Mouse (Mus musculus) limb, embryonic 10.5 days (tissue): ENCODE data around the gene Mmp15. TPM values are rescaled to one million over a fixed set of nuclear protein-coding genes. Genes with fewer than 3 reads are reported as not detected.

Experiments used
- DNase-seq: peaks from one replicate; pipeline ENCODE4 v3.0.0-alpha.2; 2017; ENCODE audit warnings: low spot score
- H3K27ac ChIP-seq: fragments of 300-500 bp; sonication (generic); 2 replicates; pipeline ENCODE4 v1.5.1; 2016; ENCODE audit warnings: mild to moderate bottlenecking
- H3K27me3 ChIP-seq: fragments of 300-500 bp; sonication (generic); 2 replicates; pipeline ENCODE4 v1.6.1; 2016; ENCODE audit warnings: low read depth, mild to moderate bottlenecking; ENCODE audit not compliant: poor library complexity, severe bottlenecking
- H3K36me3 ChIP-seq: fragments of 300-500 bp; sonication (generic); 2 replicates; pipeline ENCODE4 v1.6.1; 2016; ENCODE audit warnings: mild to moderate bottlenecking, moderate library complexity
- H3K4me1 ChIP-seq: fragments of 300-500 bp; sonication (generic); 2 replicates; pipeline ENCODE4 v1.6.1; 2016
- H3K4me3 ChIP-seq: fragments of 300-500 bp; sonication (generic); 2 replicates; pipeline ENCODE4 v1.5.1; 2016; ENCODE audit warnings: mild to moderate bottlenecking, moderate library complexity
- H3K9me3 ChIP-seq: fragments of 300-500 bp; sonication (generic); replicated peaks from 2 replicates; pipeline ENCODE4 v1.6.1; 2016; ENCODE audit warnings: mild to moderate bottlenecking
- WGBS: fragments of 180-500 bp; shearing (Covaris S2); methylation state at CpG from one replicate; pipeline ENCODE4 v1.1.7; 2016; 5-methylcytosine and 5-hydroxymethylcytosine counted together
- polyA plus RNA-seq: library from polyadenylated mRNA; unstranded; fragments of >200 nt; fragmentation: Nextera tagmentation; extraction: Ambion mirVana; gene quantifications from 2 replicates; pipeline ENCODE4 v1.2.1, GENCODE M21; 2016

Mmp15 gene
- polyA plus RNA-seq, 1 experiment from 2014 or later: 10.3 TPM

DNA sequence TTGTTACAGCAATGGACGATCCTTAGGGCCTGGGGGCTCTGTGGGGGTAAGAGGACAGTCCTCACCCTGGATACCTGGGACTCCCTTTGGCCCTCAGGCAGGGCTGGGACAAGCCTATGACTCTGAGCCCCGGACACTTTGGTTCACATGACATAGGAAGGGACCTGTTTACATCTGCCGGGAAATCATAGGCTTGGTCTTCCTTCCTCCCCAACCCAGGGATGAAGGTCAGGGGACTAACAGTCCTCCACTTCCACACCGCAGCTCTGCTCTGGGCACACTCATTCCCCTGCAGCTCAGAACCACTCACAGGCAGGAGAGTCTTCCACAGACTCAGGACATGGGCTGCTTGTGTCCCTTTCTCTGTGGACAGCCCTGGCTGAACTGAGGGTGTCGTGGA lies 25.2 kb upstream of the Mmp15 start:
- H3K4me1 ChIP-seq: peaks cover 35% of the 10 kb centered on the region

DNA sequence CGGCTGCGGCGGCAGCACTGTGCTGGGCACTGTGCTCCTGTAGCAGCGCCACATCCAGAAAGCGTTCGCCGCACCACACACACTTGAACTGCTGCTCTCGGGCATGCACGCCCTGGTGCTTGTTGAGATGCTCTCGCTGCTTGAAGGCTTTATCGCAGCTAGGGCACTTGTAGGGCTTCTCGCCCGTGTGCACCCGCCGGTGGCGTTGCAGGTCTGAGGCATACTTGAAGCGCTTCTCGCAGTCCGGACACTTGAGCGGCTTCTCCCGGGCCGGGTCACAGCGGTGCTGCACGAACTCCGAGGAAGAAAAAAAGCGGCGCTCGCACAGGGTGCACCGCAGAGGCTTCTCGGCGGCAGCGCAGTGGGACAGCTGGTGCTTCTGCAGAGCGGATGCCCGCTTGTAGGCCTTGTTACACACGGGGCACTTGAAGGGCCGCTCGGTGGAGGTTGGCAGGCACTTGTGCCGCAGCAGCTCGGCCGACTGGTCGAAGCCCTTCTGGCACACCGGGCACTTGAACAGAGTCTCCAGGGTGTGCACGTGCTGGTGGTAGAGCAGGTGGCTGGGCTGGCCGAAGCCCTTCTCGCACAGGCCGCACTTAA lies 24.1 kb upstream of the Mmp15 start:
- DNase-seq: no peak
- WGBS: 83% methylated on average over 46 of the region's 46 CpGs
- Histone ChIP-seq H3K4me1 (peaks cover 38% of the 10 kb centered on the region), H3K4me3 (no peak overlapping the region), H3K27me3 (no peaks in the 10 kb centered on the region), H3K27ac (no peak overlapping the region), H3K9me3 (no peaks in the 10 kb centered on the region), H3K36me3 (peaks cover 63% of the 10 kb centered on the region)

More for the DNA sequence above, 25.2 kb upstream of the Mmp15 start:
- no peaks in the 10 kb centered on the region for H3K27me3 ChIP-seq
- H3K4me3 ChIP-seq: no peak overlapping the region
- 95% methylated on average over 5 of the region's 5 CpGs for WGBS
- no peaks in the 10 kb centered on the region for H3K9me3 ChIP-seq
- peaks cover 63% of the 10 kb centered on the region for H3K36me3 ChIP-seq
- no peak for DNase-seq
- no peak overlapping the region for H3K27ac ChIP-seq

DNA sequence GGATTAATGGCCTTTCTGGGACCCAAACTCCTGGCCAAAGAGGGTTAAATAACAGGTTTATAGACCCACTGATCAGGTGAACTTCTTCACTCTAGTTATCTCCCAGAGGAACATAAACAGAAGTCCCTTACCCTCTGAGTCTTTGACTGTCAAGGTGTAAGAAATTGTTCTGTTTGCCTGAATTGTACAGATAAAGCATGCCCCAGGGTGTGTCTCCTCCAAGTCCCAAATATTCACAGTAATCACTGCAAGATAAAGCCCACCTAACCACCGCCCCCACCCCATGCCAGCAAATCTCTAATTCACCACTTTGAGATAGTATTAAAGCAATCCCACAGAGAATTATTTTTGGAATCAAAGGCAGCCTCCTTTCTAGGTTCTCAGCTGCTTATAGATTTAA lies 21.7 kb upstream of the Mmp15 start:
- no peak overlapping the region for H3K27ac ChIP-seq
- no peaks in the 10 kb centered on the region for H3K9me3 ChIP-seq
- H3K4me3 ChIP-seq: peak overlapping the region; percentile 90
- peaks cover 38% of the 10 kb centered on the region for H3K4me1 ChIP-seq
- WGBS: 88% methylated on average over 1 of the region's 1 CpGs
- peaks cover 64% of the 10 kb centered on the region for H3K36me3 ChIP-seq
- H3K27me3 ChIP-seq: no peaks in the 10 kb centered on the region
- DNase-seq: no peak

DNA sequence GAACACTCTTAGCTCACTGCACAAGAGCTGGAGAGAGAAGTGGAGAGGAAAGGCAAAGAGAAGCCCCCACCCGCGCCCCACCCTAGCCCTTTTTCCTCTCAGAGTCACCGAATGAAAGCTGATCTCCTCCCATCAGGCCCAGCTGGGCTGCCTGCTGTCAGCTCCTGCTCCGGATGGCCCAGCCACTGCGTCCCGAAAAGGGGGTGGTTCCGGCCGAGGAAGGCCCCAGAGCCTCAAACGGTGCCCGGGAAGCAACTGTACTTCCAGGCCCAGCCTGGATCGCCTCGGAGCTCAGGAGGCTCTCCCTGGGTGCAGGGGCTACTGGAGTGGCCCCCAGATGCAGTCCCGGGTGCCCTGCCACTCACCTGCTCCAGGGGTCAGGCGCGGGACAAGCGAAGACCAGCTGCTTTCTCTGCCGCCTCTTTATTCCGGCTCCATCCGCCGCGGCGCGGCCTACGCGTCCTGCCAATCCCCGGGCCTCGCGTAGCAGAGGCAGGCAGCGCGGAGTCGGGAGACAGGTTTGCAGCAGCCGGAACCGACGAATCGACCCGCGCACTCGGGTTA lies 20.8 kb upstream of the Mmp15 start:
- Histone ChIP-seq H3K27ac (peak overlapping the region; percentile 97), H3K9me3 (no peaks in the 10 kb centered on the region), H3K36me3 (peaks cover 55% of the 10 kb centered on the region), H3K4me1 (peaks cover 38% of the 10 kb centered on the region), H3K27me3 (no peaks in the 10 kb centered on the region), H3K4me3 (peak overlapping the region; percentile 90)
- WGBS: under 1% methylated on average over 38 of the region's 38 CpGs
- DNase-seq: peak; percentile 89

DNA sequence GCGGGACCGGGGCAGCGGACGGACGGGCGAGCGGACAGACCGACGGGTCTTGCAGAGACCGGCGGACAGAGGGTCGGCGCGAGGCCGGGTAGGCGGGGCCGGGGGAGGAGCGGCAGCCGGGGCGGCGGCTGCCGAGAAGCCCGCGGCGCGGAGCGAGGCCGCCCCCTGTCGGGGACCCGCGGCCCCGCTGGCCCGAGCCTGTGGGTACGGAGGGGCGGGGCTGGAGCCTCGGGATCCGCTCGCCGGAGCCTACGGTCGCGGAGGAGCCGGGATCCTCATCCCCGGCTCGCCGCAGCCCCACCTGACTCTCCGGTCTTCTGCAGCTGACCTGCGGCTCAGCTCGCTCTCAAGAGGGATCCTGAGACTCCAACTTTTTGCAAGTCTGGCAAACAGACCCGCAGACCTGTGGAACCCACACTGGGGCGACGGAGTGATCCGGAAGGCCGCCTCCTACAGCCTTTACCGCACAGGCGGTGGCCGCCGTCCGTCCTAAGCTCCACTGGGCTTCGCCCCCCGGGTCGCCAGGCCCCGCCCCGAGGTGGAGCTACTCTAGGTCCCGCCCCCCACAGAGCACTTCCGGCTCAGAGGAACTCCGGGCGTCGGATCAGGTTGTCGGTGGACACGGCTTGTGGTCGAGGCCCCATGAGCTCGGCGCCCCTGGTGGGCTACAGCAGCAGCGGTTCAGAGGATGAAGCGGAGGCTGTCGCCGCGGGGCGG lies 20.2 kb upstream of the Mmp15 start, which contains the start of the genes Zfp319 and Usb1:
Zfp319 (minus strand) TSS at position 231 of the 717 bp plus-strand sequence.
Usb1 (plus strand) TSS at position 565 of the 717 bp plus-strand sequence.
- H3K9me3 ChIP-seq: no peaks in the 10 kb centered on the region
- WGBS: under 1% methylated on average over 79 of the region's 80 CpGs
- H3K36me3 ChIP-seq: peaks cover 49% of the 10 kb centered on the region
- DNase-seq: peak; percentile 97
- H3K27me3 ChIP-seq: no peaks in the 10 kb centered on the region
- peak within 1 kb of the TSS; percentile 90 for H3K4me3 ChIP-seq
- H3K4me1 ChIP-seq: peaks cover 35% of the 10 kb centered on the region
- peak within 1 kb of the TSS; percentile 97 for H3K27ac ChIP-seq

DNA sequence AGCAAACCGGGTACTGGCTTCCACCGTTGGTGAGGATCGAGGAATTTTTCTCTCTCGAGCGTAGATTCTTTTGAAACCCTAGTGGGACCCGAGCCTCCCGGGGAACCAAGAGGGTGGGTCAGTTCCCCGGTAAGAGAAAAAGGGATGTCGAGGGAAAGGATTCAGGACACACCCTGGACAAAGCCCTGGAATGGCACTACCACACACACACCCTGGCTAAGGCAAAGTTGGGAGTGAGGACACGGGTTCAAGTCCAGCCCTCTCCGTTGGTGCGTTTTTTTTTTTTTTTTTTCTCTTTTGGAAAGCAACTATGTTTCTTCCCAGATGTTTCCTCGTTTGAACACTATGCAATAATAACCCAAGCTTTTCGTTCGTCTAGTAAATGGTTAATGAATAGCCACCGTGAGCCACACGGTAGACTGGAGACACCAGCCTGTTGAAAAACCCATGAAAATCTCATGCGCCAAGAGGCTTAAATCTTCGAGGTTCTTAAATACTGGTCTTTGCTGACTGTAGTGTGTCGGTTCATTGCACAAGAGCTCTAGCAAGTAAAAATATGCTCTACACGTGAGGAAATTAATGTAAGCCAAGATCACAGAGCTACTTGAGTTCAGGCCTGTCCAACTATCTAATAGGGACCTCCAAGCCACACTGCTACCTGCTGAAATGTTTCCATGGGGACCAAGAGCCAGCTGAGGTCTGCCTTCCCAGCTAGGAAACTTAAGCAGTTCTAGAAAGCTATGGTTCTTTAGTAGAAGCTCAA lies 19.4 kb upstream of the Mmp15 start:
- 33% methylated on average over 21 of the region's 21 CpGs for WGBS
- H3K4me3 ChIP-seq: peak overlapping the region; percentile 90
- DNase-seq: no peak
- H3K27ac ChIP-seq: peak overlapping the region; percentile 97
- H3K9me3 ChIP-seq: no peaks in the 10 kb centered on the region
- H3K4me1 ChIP-seq: peaks cover 31% of the 10 kb centered on the region
- H3K36me3 ChIP-seq: peaks cover 44% of the 10 kb centered on the region
- H3K27me3 ChIP-seq: no peaks in the 10 kb centered on the region

DNA sequence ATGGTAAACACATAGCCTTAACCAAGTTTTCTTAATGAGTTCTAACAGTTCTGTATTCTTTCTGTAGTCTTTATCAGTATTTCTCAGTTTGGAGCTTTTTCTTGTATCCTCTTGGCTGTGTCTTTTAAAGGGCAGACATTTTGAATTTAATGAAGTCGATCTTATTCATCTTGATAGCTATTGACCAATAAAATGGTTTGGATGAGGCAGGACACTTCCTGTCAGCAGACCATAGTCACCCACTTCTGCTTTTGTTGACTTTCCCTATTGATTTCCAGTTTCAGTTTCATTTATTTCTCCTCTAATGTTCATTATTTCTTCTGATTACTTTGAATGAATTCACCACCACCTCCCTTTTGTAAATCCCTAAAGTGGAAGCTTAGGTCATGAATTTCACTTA lies 16.4 kb upstream of the Mmp15 start:
- Histone ChIP-seq H3K36me3 (peaks cover 49% of the 10 kb centered on the region), H3K27ac (no peak overlapping the region), H3K9me3 (no peaks in the 10 kb centered on the region), H3K27me3 (no peaks in the 10 kb centered on the region), H3K4me3 (no peak overlapping the region), H3K4me1 (peaks cover 12% of the 10 kb centered on the region)
- DNase-seq: no peak
- 90% methylated on average over 1 of the region's 1 CpGs for WGBS

DNA sequence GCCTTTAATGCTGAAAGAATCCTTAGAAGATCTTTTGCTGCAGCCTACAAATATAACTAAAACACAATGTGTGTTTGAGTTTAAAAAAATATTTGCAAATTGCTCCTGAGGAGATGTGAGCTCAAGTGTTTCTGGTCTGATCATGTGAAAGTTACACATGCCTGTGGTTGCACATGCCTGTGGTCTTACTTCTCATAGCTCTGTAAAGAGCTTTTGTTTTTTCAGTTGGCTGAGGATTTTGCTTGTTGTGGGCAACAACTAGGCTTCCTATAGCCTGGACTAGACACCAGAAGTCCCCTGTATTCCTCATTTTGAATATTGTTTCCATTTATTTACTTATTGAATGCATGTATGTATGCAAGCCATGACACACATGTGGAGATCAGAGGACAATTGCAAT lies 15.7 kb upstream of the Mmp15 start:
- Histone ChIP-seq H3K36me3 (peaks cover 50% of the 10 kb centered on the region), H3K4me1 (peaks cover 6% of the 10 kb centered on the region), H3K27me3 (no peaks in the 10 kb centered on the region), H3K27ac (no peak overlapping the region), H3K9me3 (no peaks in the 10 kb centered on the region), H3K4me3 (no peak overlapping the region)
- no peak for DNase-seq

DNA sequence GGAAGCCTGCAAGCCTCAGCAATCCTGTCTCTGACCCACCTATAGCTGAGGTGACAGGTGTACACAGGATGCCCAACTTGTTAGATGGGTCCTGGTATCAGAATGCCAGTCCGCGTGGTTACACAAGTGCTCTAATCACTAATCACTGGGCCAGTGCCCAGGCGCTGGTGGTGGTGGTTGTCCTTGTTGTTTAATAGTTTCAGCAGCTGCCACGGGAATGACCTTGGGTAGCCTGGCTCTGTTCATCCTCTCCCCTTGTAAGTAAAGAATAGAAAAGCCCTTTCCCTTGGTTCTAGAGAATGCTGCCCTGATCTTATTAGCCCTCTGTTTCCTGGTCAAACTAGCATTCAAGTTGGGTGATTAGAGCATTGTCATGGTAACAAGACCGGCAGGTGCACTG lies 10.3 kb upstream of the Mmp15 start:
- Histone ChIP-seq H3K9me3 (no peaks in the 10 kb centered on the region), H3K27ac (no peak overlapping the region), H3K27me3 (no peaks in the 10 kb centered on the region), H3K36me3 (peaks cover 62% of the 10 kb centered on the region), H3K4me3 (no peak overlapping the region), H3K4me1 (peaks cover 7% of the 10 kb centered on the region)
- 73% methylated on average over 5 of the region's 5 CpGs for WGBS
- DNase-seq: no peak

DNA sequence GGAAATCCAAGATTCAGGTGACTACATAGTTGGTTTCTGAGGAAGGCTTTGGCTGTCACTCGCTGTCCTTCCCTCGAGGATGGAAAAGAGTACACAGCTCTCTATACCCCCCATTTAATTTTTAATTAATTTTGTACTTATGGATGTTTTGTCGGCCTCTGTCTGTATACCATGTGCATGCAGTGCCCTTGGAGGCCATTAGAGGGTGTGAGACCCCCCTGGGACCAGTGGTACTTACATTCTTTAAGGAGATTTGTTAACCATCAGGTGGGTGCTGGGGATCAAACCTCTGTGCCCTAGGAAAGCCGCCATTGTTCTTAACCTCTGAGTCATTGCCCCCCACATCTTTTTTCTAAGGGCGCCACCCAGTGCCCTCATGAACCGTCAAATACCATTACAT lies 7.4 kb upstream of the Mmp15 start:
- 83% methylated on average over 6 of the region's 6 CpGs for WGBS
- Histone ChIP-seq H3K9me3 (no peaks in the 10 kb centered on the region), H3K36me3 (peaks cover 43% of the 10 kb centered on the region), H3K27me3 (peaks cover 18% of the 10 kb centered on the region), H3K27ac (no peak overlapping the region), H3K4me1 (peaks cover 11% of the 10 kb centered on the region), H3K4me3 (no peak overlapping the region)
- no peak for DNase-seq

DNA sequence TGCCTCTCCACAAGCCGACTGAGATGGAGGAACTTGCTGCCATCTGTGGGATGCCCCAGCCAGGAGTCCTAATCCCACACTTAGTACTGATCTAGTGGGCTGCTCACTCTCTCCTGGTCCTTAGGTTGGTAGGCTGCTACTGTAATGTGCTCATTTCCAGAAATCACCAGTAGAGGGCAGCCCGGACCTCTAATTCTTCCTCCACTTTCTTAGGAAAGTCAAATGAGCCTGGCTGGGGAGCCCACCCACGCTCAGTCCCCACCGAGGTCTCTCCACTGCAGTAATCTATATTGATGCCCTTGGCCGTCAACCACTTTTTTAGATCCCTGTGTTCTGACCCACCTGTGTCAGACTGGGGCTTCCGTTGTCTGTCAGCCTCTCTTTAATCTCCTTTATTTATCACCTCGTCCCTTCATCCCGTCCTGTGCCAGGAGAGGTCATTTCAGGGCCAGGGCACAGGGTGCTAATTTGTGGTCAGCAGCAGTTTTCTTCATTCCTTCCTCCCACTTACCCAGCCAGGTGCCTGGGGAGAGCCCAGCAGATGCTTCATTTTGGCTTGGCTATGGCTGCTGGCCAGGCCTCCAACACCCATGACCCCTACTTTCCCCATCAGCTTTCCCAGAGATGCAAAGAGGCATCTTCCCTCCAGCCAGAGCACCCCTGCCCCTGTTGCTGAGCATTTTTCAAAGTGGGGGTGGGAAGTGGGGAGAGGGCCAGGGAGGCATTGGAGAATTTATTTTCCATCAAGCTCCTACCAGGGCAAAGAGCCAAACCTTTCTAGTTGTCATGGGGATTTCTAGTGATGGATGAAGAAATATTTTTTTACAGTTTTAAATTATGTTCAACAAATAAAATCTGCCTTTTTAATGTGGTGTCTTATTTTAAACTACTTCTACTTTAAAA lies 5.2 kb upstream of the Mmp15 start:
- no peak overlapping the region for H3K4me3 ChIP-seq
- H3K36me3 ChIP-seq: peaks cover 30% of the 10 kb centered on the region
- H3K27me3 ChIP-seq: peaks cover 38% of the 10 kb centered on the region
- H3K4me1 ChIP-seq: peaks cover 22% of the 10 kb centered on the region
- peak; percentile 81 for DNase-seq
- no peaks in the 10 kb centered on the region for H3K9me3 ChIP-seq
- H3K27ac ChIP-seq: no peak overlapping the region
- WGBS: 9% methylated on average over 8 of the region's 8 CpGs

DNA sequence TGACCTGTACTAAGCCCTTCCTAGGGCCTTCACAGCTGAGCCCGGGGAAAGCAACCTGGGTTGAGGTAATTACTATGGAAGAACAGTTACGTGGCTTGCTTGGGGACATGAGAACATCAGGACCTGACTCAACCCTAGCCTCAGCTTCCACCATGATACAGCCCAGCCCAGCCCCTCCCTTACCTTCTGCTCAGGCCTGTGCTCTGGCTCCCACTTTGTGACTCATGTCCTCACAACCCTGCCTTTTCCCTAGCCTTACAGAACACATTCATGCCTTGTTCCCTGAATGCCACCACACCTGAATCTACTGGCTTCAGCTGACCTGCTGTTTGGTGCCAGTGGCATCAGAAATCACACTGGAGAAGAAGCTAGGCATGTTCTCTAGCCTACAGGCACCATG lies 3.7 kb upstream of the Mmp15 start:
- no peaks in the 10 kb centered on the region for H3K9me3 ChIP-seq
- peaks cover 37% of the 10 kb centered on the region for H3K4me1 ChIP-seq
- H3K36me3 ChIP-seq: peaks cover 23% of the 10 kb centered on the region
- DNase-seq: no peak
- H3K27ac ChIP-seq: no peak overlapping the region
- H3K27me3 ChIP-seq: peaks cover 52% of the 10 kb centered on the region
- H3K4me3 ChIP-seq: no peak overlapping the region
- 93% methylated on average over 2 of the region's 2 CpGs for WGBS
